Mouse (Mus musculus) neural tube, embryonic 11.5 days (tissue): ENCODE data around the gene Dennd6b. TPM values are rescaled to one million over a fixed set of nuclear protein-coding genes. Genes with fewer than 3 reads are reported as not detected.

Source experiments
- ATAC-seq: fragments of 200-750 bp; cut with Nextera tagmentation; 2 replicates; pipeline ENCODE4 v1.8.0; 2017; ENCODE audit warnings: moderate number of reproducible peaks, mild to moderate bottlenecking, moderate TSS enrichment, moderate library complexity; ENCODE audit not compliant: insufficient read depth, low FRiP score, low TSS enrichment
- DNase-seq: peaks from one replicate; pipeline ENCODE4 v3.0.0-alpha.2; 2015; ENCODE audit warnings: low spot score
- H3K27ac ChIP-seq: fragments of 300-500 bp; sonication (generic); 2 replicates; pipeline ENCODE4 v1.5.1; 2014; ENCODE audit warnings: low read depth, mild to moderate bottlenecking, low read length
- H3K27me3 ChIP-seq: fragments of 300-500 bp; sonication (generic); 2 replicates; pipeline ENCODE4 v1.6.1; 2014; ENCODE audit warnings: mild to moderate bottlenecking, low read length, mixed read lengths; ENCODE audit not compliant: control insufficient read depth, insufficient read depth
- H3K36me3 ChIP-seq: fragments of 300-500 bp; sonication (generic); 2 replicates; pipeline ENCODE4 v1.6.1; 2014; ENCODE audit warnings: mild to moderate bottlenecking, low read length, moderate library complexity, mixed read lengths; ENCODE audit not compliant: control insufficient read depth, insufficient read depth
- H3K4me1 ChIP-seq: fragments of 300-500 bp; sonication (generic); 2 replicates; pipeline ENCODE4 v1.6.1; 2014; ENCODE audit warnings: low read length, mixed read lengths; ENCODE audit not compliant: control insufficient read depth, insufficient read depth
- H3K4me2 ChIP-seq: fragments of 300-500 bp; sonication (generic); 2 replicates; pipeline ENCODE4 v1.6.1; 2014; ENCODE audit warnings: low read depth, mild to moderate bottlenecking, moderate library complexity
- H3K4me3 ChIP-seq: fragments of 300-500 bp; sonication (generic); 2 replicates; pipeline ENCODE4 v1.5.1; 2014; ENCODE audit warnings: low read depth, low read length
- H3K9ac ChIP-seq: fragments of 300-500 bp; sonication (generic); 2 replicates; pipeline ENCODE4 v1.6.1; 2014; ENCODE audit warnings: mild to moderate bottlenecking, low read length
- H3K9me3 ChIP-seq: fragments of 300-500 bp; sonication (generic); 2 replicates; pipeline ENCODE4 v1.6.1; 2016; ENCODE audit warnings: low read length; ENCODE audit not compliant: control insufficient read depth
- WGBS: fragments of 180-500 bp; shearing (Covaris S2); extraction: QIAGEN DNeasy Blood & Tissue Kit; methylation state at CpG from one replicate; pipeline ENCODE4 v1.1.7; 2014; 5-methylcytosine and 5-hydroxymethylcytosine counted together
- polyA plus RNA-seq: library from polyadenylated mRNA; unstranded; fragments of >200 nt; fragmentation: Nextera tagmentation; extraction: Ambion mirVana; gene quantifications from 2 replicates; pipeline ENCODE4 v1.2.1, GENCODE M21; 2014

Dennd6b gene
- polyA plus RNA-seq, 1 experiment from 2014 or later: 33.6 TPM

GRCm38 (mm10) chr15:89184141-89184936 is 12.0 kb downstream of the Dennd6b start:
- Histone ChIP-seq H3K9me3 (no peaks in the 10 kb centered on the region), H3K9ac (no peak overlapping the region), H3K4me2 (no peak overlapping the region), H3K4me3 (no peak overlapping the region), H3K27me3 (no peaks in the 10 kb centered on the region), H3K27ac (no peak overlapping the region), H3K4me1 (peaks cover 14% of the 10 kb centered on the region), H3K36me3 (peaks cover 6% of the 10 kb centered on the region; the same call in 1 of the 2 replicates)
- WGBS: 58% methylated on average over 5 of the region's 5 CpGs
- DNase-seq (no peak), ATAC-seq (no peak)

- Histone ChIP-seq H3K27ac (no peak overlapping the region), H3K27me3 (no peaks in the 10 kb centered on the region), H3K9ac (no peak overlapping the region), H3K9me3 (no peaks in the 10 kb centered on the region), H3K4me2 (no peak overlapping the region), H3K36me3 (0 out of 2 replicates have a peak, but pooled peaks cover 3% of the 10 kb centered on the region), H3K4me3 (no peak overlapping the region), H3K4me1 (peaks cover 29% of the 10 kb centered on the region)
- ATAC-seq (no peak), DNase-seq (no peak)
- 60% methylated on average over 5 of the region's 5 CpGs for WGBS
Measured at GRCm38 (mm10) chr15:89182842-89183241, 13.5 kb downstream of the Dennd6b start.

- Histone ChIP-seq H3K9me3 (no peaks in the 10 kb centered on the region), H3K27ac (no peak overlapping the region), H3K4me1 (peaks cover 34% of the 10 kb centered on the region), H3K27me3 (no peaks in the 10 kb centered on the region), H3K36me3 (0 out of 2 replicates have a peak, but pooled peaks cover 3% of the 10 kb centered on the region), H3K4me3 (no peak overlapping the region), H3K4me2 (no peak overlapping the region), H3K9ac (no peak overlapping the region)
- ATAC-seq (no peak), DNase-seq (peak; percentile 42)
- WGBS: 47% methylated on average over 6 of the region's 6 CpGs
Measured at GRCm38 (mm10) chr15:89182328-89182741, 14.0 kb downstream of the Dennd6b start.

- ATAC-seq (no peak), DNase-seq (no peak)
- WGBS: 80% methylated on average over 10 of the region's 10 CpGs
- H3K4me2 ChIP-seq: peak overlapping the region; percentile 95
- H3K4me1 ChIP-seq: peaks cover 40% of the 10 kb centered on the region
- no peaks in the 10 kb centered on the region for H3K9me3 ChIP-seq
- no peaks in the 10 kb centered on the region for H3K27me3 ChIP-seq
- 0 out of 2 replicates have a peak, but pooled peaks cover 3% of the 10 kb centered on the region for H3K36me3 ChIP-seq
- peak overlapping the region; percentile 76; the same call in 1 of the 2 replicates for H3K4me3 ChIP-seq
- no peak overlapping the region for H3K27ac ChIP-seq
- no peak overlapping the region for H3K9ac ChIP-seq
Measured at GRCm38 (mm10) chr15:89181561-89182270, 14.6 kb downstream of the Dennd6b start.

GRCm38 (mm10) chr15:89180571-89181229 is 15.6 kb downstream of the Dennd6b start, which contains the start of gene Plxnb2:
Gene Plxnb2 (minus strand): TSS chr15:89180788.
- ATAC-seq: peak; percentile 86
- Histone ChIP-seq H3K9ac (peak within 1 kb of the TSS; percentile 92), H3K9me3 (no peaks in the 10 kb centered on the region), H3K4me3 (peak within 1 kb of the TSS; percentile 76), H3K27me3 (no peaks in the 10 kb centered on the region), H3K4me1 (peaks cover 47% of the 10 kb centered on the region), H3K4me2 (peak within 1 kb of the TSS; percentile 95), H3K27ac (peak within 1 kb of the TSS; percentile 79), H3K36me3 (0 out of 2 replicates have a peak, but pooled peaks cover 3% of the 10 kb centered on the region)
- WGBS: under 1% methylated on average over 66 of the region's 72 CpGs
- DNase-seq: peak; percentile 96

- WGBS: 1% methylated on average over 26 of the region's 26 CpGs
- no peak; the same call in none of the 2 replicates for ATAC-seq
Measured at GRCm38 (mm10) chr15:89180081-89180541, 16.2 kb downstream of the Dennd6b start.

GRCm38 (mm10) chr15:89179630-89179964 is 16.7 kb downstream of the Dennd6b start:
- Histone ChIP-seq H3K27ac (no peak overlapping the region), H3K4me1 (peaks cover 50% of the 10 kb centered on the region), H3K36me3 (no peaks in the 10 kb centered on the region), H3K4me3 (peak overlapping the region; percentile 76), H3K4me2 (peak overlapping the region; percentile 95), H3K9ac (peak overlapping the region; percentile 92), H3K27me3 (no peaks in the 10 kb centered on the region), H3K9me3 (no peaks in the 10 kb centered on the region)
- ATAC-seq (no peak), DNase-seq (no peak)
- 5% methylated on average over 6 of the region's 6 CpGs for WGBS

More at GRCm38 (mm10) chr15:89180081-89180541, 16.2 kb downstream of the Dennd6b start:
- Histone ChIP-seq H3K4me2 (peak overlapping the region; percentile 95), H3K4me3 (peak overlapping the region; percentile 76), H3K9ac (peak overlapping the region; percentile 92), H3K27ac (peak overlapping the region; percentile 79), H3K9me3 (no peaks in the 10 kb centered on the region), H3K36me3 (0 out of 2 replicates have a peak, but pooled peaks cover 3% of the 10 kb centered on the region), H3K27me3 (no peaks in the 10 kb centered on the region), H3K4me1 (peaks cover 47% of the 10 kb centered on the region)
- no peak for DNase-seq

GRCm38 (mm10) chr15:89178954-89179629 is 17.2 kb downstream of the Dennd6b start:
- Histone ChIP-seq H3K4me2 (peak overlapping the region; percentile 95), H3K9ac (peak overlapping the region; percentile 92), H3K4me1 (peaks cover 52% of the 10 kb centered on the region), H3K36me3 (no peaks in the 10 kb centered on the region), H3K27ac (no peak overlapping the region), H3K4me3 (peak overlapping the region; percentile 76), H3K9me3 (no peaks in the 10 kb centered on the region), H3K27me3 (no peaks in the 10 kb centered on the region)
- ATAC-seq (no peak), DNase-seq (peak; percentile 49)
- 4% methylated on average over 16 of the region's 16 CpGs for WGBS
